Mouse (Mus musculus) forebrain, embryonic 14.5 days (tissue): ENCODE results near the gene Spem2. TPM values are rescaled to one million over a fixed set of nuclear protein-coding genes. Genes with fewer than 3 reads are reported as not detected.

Experiments
- ATAC-seq: fragments of 200-750 bp; cut with Nextera tagmentation; 2 replicates; pipeline ENCODE4 v1.8.0; 2017; ENCODE audit warnings: mild to moderate bottlenecking, moderate library complexity
- DNase-seq: peaks from one replicate; pipeline ENCODE4 v3.0.0-alpha.2; 2015; ENCODE audit warnings: low spot score
- H3K27ac ChIP-seq: fragments of 300-500 bp; sonication (generic); 2 replicates; pipeline ENCODE4 v1.5.1; 2014; ENCODE audit warnings: low read depth, mild to moderate bottlenecking, control low read depth, low read length, moderate library complexity
- H3K27me3 ChIP-seq: fragments of 300-500 bp; sonication (generic); replicated peaks from 2 replicates; pipeline ENCODE4 v1.6.1; 2014; ENCODE audit warnings: low read length, control low read depth, mixed read lengths; ENCODE audit not compliant: control insufficient read depth, insufficient read depth
- H3K36me3 ChIP-seq: fragments of 300-500 bp; sonication (generic); 2 replicates; pipeline ENCODE4 v1.6.1; 2014; ENCODE audit warnings: low read length, control low read depth; ENCODE audit not compliant: control insufficient read depth, insufficient read depth
- H3K4me1 ChIP-seq: fragments of 300-500 bp; sonication (generic); 2 replicates; pipeline ENCODE4 v1.6.1; 2014; ENCODE audit warnings: antibody characterized with exemption, low read length, control low read depth; ENCODE audit not compliant: control insufficient read depth, insufficient read depth
- H3K4me2 ChIP-seq: fragments of 300-500 bp; sonication (generic); 2 replicates; pipeline ENCODE4 v1.6.1; 2014; ENCODE audit warnings: mild to moderate bottlenecking, control low read depth, low read length
- H3K4me3 ChIP-seq: fragments of 300-500 bp; sonication (generic); 2 replicates; pipeline ENCODE4 v1.5.1; 2014; ENCODE audit warnings: low read depth, low read length, control low read depth
- H3K9ac ChIP-seq: fragments of 300-500 bp; sonication (generic); 2 replicates; pipeline ENCODE4 v1.6.1; 2014; ENCODE audit warnings: mild to moderate bottlenecking, low read length, control low read depth, moderate library complexity
- H3K9me3 ChIP-seq: fragments of 300-500 bp; sonication (generic); replicated peaks from 2 replicates; pipeline ENCODE4 v1.6.1; 2016; ENCODE audit warnings: low read length, control low read depth, mixed read lengths; ENCODE audit not compliant: control insufficient read depth
- WGBS: fragments of 180-500 bp; shearing (Covaris S2); extraction: QIAGEN DNeasy Blood & Tissue Kit; methylation state at CpG from one replicate; pipeline ENCODE4 v1.1.7; 2014; 5-methylcytosine and 5-hydroxymethylcytosine counted together
- polyA plus RNA-seq: library from polyadenylated mRNA; unstranded; fragments of >200 nt; fragmentation: Nextera tagmentation; extraction: Ambion mirVana; gene quantifications from 2 replicates; pipeline ENCODE4 v1.2.1, GENCODE M21; 2014

The Spem2 gene
- polyA plus RNA-seq, 1 experiment from 2014 or later, result not detected

DNA sequence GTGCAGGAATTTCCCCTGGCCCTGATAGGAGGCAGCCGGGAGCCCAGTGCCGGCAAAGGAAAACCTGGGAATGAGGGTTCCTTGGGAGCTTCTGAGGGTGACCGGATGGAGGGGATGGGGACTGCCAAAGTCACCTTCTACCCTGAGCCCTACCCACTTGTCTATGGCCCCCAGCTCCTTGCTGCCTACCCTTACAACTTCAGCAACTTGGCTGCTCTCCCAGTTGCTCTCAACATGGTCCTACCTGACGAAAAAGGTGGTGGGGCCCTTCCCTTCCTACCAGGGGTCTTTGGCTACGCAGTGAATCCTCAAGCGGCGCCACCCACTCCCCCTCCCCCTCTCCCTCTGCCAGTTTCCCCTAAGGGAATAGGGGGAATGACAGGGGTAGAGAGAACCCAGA, 39.3 kb downstream of the Spem2 start:
- DNase-seq, result no peak
- H3K9me3 ChIP-seq, result no peaks in the 10 kb centered on the region
- H3K27me3 ChIP-seq, result no peaks in the 10 kb centered on the region
- H3K36me3 ChIP-seq, result 0 out of 2 replicates have a peak, but pooled peaks cover 3% of the 10 kb centered on the region
- H3K4me3 ChIP-seq, result no peak overlapping the region
- no peak overlapping the region for H3K4me2 ChIP-seq
- no peak overlapping the region for H3K27ac ChIP-seq
- 54% methylated on average over 7 of the region's 7 CpGs for WGBS
- ATAC-seq, result no peak
- no peaks in the 10 kb centered on the region for H3K4me1 ChIP-seq
- H3K9ac ChIP-seq, result no peak overlapping the region

- 0 out of 2 replicates have a peak, but pooled peaks cover 3% of the 10 kb centered on the region for H3K36me3 ChIP-seq
- no peak for DNase-seq
- H3K4me1 ChIP-seq, result no peaks in the 10 kb centered on the region
- H3K27me3 ChIP-seq, result no peaks in the 10 kb centered on the region
- H3K9ac ChIP-seq, result no peak overlapping the region
- H3K9me3 ChIP-seq, result no peaks in the 10 kb centered on the region
- H3K4me2 ChIP-seq, result no peak overlapping the region
- no peak for ATAC-seq
- 62% methylated on average over 23 of the region's 23 CpGs for WGBS
- no peak overlapping the region for H3K4me3 ChIP-seq
- H3K27ac ChIP-seq, result no peak overlapping the region
These were observed 39.8 kb downstream of the Spem2 start for GRCm38 (mm10) chr11:69778258-69778982.

DNA sequence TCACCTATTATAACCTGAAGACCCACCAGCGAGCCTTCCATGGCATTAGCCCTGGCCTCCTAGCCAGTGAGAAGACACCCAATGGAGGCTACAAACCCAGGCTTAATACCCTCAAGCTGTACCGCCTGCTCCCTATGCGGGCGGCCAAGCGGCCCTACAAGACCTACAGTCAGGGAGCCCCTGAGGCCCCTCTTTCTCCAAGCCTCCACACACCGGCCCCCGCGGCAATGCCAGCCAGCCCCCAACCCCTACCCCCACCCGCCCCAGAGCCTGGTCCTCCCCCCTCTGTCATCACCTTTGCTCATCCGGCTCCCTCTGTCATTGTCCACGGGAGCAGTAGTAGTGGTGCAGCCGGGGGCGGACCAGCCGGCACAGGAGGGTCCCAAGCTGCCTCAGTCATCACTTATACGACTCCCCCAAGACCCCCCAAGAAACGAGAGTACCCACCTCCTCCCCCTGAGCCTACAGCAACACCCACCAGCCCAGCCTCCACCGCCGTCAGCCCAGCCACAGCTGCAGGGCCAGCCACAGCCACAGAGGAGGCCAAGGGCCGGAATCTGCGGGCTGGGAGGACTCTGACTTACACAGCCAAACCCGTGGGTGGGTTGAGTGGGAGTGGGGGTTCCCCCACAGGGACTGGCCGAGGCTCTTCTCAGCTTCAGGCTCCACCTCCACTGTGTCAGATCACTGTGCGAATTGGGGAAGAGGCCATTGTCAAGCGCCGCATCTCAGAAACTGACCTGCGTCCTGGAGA, 40.6 kb downstream of the Spem2 start:
- Histone ChIP-seq H3K9me3 (no peaks in the 10 kb centered on the region), H3K9ac (no peak overlapping the region), H3K4me3 (no peak overlapping the region), H3K36me3 (0 out of 2 replicates have a peak, but pooled peaks cover 3% of the 10 kb centered on the region), H3K4me1 (no peaks in the 10 kb centered on the region), H3K4me2 (no peak overlapping the region), H3K27me3 (no peaks in the 10 kb centered on the region), H3K27ac (no peak overlapping the region)
- DNase-seq (no peak), ATAC-seq (no peak)
- WGBS, result 71% methylated on average over 26 of the region's 26 CpGs

- no peak for ATAC-seq
- Histone ChIP-seq H3K9me3 (no peaks in the 10 kb centered on the region), H3K4me2 (no peak overlapping the region), H3K27me3 (no peaks in the 10 kb centered on the region), H3K9ac (no peak overlapping the region), H3K27ac (no peak overlapping the region), H3K4me1 (no peaks in the 10 kb centered on the region), H3K36me3 (0 out of 2 replicates have a peak, but pooled peaks cover 3% of the 10 kb centered on the region), H3K4me3 (no peak overlapping the region)
- WGBS, result 85% methylated on average over 20 of the region's 20 CpGs
- no peak for DNase-seq
These were observed 41.8 kb downstream of the Spem2 start for GRCm38 (mm10) chr11:69776488-69776887.

DNA sequence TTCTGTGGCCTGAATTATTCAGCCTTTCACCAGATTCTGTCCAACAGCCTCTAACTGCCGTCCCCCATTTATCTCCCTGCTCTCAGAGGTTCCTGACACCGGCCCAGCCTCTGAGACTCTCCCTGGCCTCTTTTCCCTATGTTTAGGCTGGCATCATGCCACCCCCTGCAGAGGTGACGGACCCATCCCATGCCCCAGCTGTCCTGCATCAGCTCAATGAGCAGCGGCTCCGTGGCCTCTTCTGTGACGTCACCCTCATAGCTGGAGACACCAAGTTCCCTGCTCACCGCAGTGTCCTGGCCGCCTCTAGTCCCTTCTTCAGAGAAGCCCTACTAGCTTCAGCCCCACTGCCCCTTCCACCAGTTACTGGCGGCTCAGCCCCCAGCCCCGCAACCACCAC, 42.5 kb downstream of the Spem2 start:
- no peak for DNase-seq
- ATAC-seq, result no peak

GRCm38 (mm10) chr11:69774961-69775360, 43.3 kb downstream of the Spem2 start:
- no peak overlapping the region for H3K4me2 ChIP-seq
- no peak for ATAC-seq
- 62% methylated on average over 5 of the region's 5 CpGs for WGBS

More for the DNA sequence above, 42.5 kb downstream of the Spem2 start:
- Histone ChIP-seq H3K27ac (no peak overlapping the region), H3K4me1 (no peaks in the 10 kb centered on the region), H3K36me3 (0 out of 2 replicates have a peak, but pooled peaks cover 3% of the 10 kb centered on the region), H3K27me3 (no peaks in the 10 kb centered on the region), H3K4me3 (no peak overlapping the region), H3K9me3 (no peaks in the 10 kb centered on the region), H3K4me2 (no peak overlapping the region), H3K9ac (no peak overlapping the region)
- 76% methylated on average over 10 of the region's 10 CpGs for WGBS

DNA sequence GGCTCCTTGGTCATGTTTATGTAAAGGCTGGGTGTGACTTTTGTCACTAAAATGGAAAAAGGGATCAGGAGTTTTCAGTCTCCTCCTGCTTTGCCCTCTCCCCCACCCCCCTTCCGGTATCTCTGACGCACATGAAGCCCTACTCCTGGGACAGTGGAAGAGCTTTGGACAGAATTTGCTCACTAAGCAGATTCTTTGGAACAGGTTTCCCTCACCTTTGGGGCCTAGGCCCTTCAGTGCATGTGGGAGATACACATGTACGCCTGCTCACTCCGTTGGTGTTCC, 50.7 kb downstream of the Spem2 start:
- 70% methylated on average over 4 of the region's 4 CpGs for WGBS
- Histone ChIP-seq H3K36me3 (no peaks in the 10 kb centered on the region), H3K4me2 (0 out of 2 replicates have a peak overlapping the region, but pooled peaks have one; percentile 52), H3K27ac (no peak overlapping the region), H3K9ac (no peak overlapping the region; the same call in 1 of the 2 replicates), H3K27me3 (no peaks in the 10 kb centered on the region), H3K9me3 (no peaks in the 10 kb centered on the region), H3K4me1 (peaks cover 9% of the 10 kb centered on the region; the same call in 1 of the 2 replicates), H3K4me3 (no peak overlapping the region)
- DNase-seq (no peak), ATAC-seq (no peak)

More at GRCm38 (mm10) chr11:69774961-69775360, 43.3 kb downstream of the Spem2 start:
- Histone ChIP-seq H3K4me3 (no peak overlapping the region), H3K9me3 (no peaks in the 10 kb centered on the region), H3K4me1 (no peaks in the 10 kb centered on the region), H3K9ac (no peak overlapping the region), H3K36me3 (0 out of 2 replicates have a peak, but pooled peaks cover 3% of the 10 kb centered on the region), H3K27ac (no peak overlapping the region), H3K27me3 (no peaks in the 10 kb centered on the region)
- DNase-seq, result no peak

DNA sequence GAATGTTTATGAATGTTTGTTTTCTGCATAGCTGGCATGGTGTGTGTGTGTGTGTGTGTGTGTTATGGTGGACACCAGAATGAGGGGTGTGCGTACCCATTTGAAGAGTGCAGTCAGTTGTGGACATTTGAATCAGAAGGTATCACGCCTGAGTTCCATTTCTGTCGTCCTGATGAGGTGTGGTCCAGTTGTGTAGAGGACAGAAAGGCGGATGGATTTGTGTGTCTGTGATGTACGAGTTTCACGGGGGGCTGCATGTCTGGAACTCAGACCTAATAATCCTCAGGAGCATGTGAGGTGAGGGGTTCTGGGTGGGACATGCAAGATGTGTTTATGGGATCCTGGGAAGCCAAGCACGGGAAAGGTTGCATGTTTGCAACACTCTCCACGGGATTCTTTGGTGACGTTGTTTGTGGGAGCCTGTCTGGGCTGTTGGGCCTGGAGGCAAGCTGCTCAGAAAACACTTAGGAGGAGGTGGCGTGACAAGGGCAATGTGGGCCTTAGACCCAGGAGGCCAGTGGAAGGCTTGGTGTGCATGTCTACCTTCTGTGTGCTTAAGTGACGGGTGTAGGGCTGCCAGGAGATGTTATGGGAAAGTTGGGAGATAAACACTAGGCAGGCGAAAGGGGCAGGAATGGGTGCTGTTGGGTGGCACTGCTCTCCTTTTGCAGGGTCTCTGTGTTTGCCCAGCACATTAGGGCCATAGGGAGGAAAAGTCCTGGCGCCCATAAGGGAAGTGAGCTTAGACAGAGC, 51.2 kb downstream of the Spem2 start:
- H3K4me3 ChIP-seq, result peak overlapping the region; percentile 78
- H3K36me3 ChIP-seq, result no peaks in the 10 kb centered on the region
- peaks cover 9% of the 10 kb centered on the region; the same call in 1 of the 2 replicates for H3K4me1 ChIP-seq
- DNase-seq, result no peak
- no peak overlapping the region for H3K27ac ChIP-seq
- H3K9ac ChIP-seq, result peak overlapping the region; percentile 95
- WGBS, result 68% methylated on average over 13 of the region's 13 CpGs
- peak overlapping the region; percentile 52 for H3K4me2 ChIP-seq
- H3K27me3 ChIP-seq, result no peaks in the 10 kb centered on the region
- H3K9me3 ChIP-seq, result no peaks in the 10 kb centered on the region
- ATAC-seq, result no peak
